Mouse (Mus musculus): ENCODE measurements around the gene Mbd4. TPM values are rescaled to one million over a fixed set of nuclear protein-coding genes. Genes with fewer than 3 reads are reported as not detected.

Mbd4 gene
- polyA plus RNA-seq, 1 experiment from 2014 or later = 20.9 TPM

- ATAC-seq (ENCODE audit: low FRiP score, low TSS enrichment) = peak; percentile 40; the same call in 1 of the 2 replicates
- no peaks in the 10 kb centered on the region; the same call in 1 of the 2 replicates for H3K9me3 ChIP-seq (ENCODE audit: control insufficient read depth, low read length)
- H3K9ac ChIP-seq (ENCODE audit: low read depth, low read length) = no peak overlapping the region
- no peaks in the 10 kb centered on the region for H3K27me3 ChIP-seq (ENCODE audit: control insufficient read depth, insufficient read depth, low read length)
- WGBS = 79% methylated on average over 8 of the region's 8 CpGs
- no peak overlapping the region for H3K27ac ChIP-seq (ENCODE audit: low read depth, low read length)
- no peak overlapping the region for H3K4me2 ChIP-seq (replicated peaks; ENCODE audit: low read depth, low read length)
- 0 out of 2 replicates have a peak, but pooled peaks cover 3% of the 10 kb centered on the region for H3K4me1 ChIP-seq (ENCODE audit: control insufficient read depth, insufficient read depth, low read length)
- no peak overlapping the region for H3K4me3 ChIP-seq (ENCODE audit: low read length)
- peaks cover 41% of the 10 kb centered on the region for H3K36me3 ChIP-seq (ENCODE audit: control insufficient read depth, insufficient read depth, low read length)
Observed at GRCm38 (mm10) chr6:115891497-115892061, 38.4 kb upstream of the Mbd4 start.

- Histone ChIP-seq H3K4me2 (replicated peaks; ENCODE audit: low read depth, low read length) (no peak overlapping the region), H3K9me3 (ENCODE audit: control insufficient read depth, low read length) (no peaks in the 10 kb centered on the region; the same call in 1 of the 2 replicates), H3K36me3 (ENCODE audit: control insufficient read depth, insufficient read depth, low read length) (peaks cover 41% of the 10 kb centered on the region), H3K9ac (ENCODE audit: low read depth, low read length) (no peak overlapping the region), H3K4me1 (ENCODE audit: control insufficient read depth, insufficient read depth, low read length) (0 out of 2 replicates have a peak, but pooled peaks cover 3% of the 10 kb centered on the region), H3K27me3 (ENCODE audit: control insufficient read depth, insufficient read depth, low read length) (no peaks in the 10 kb centered on the region), H3K27ac (ENCODE audit: low read depth, low read length) (no peak overlapping the region), H3K4me3 (ENCODE audit: low read length) (no peak overlapping the region)
- ATAC-seq (ENCODE audit: low FRiP score, low TSS enrichment) = no peak; the same call in 1 of the 2 replicates
- WGBS = 69% methylated on average over 6 of the region's 6 CpGs
Observed at GRCm38 (mm10) chr6:115891061-115891460, 37.9 kb upstream of the Mbd4 start.

- no peak overlapping the region for H3K4me3 ChIP-seq (ENCODE audit: low read length)
- no peaks in the 10 kb centered on the region; the same call in 1 of the 2 replicates for H3K9me3 ChIP-seq (ENCODE audit: control insufficient read depth, low read length)
- H3K4me1 ChIP-seq (ENCODE audit: control insufficient read depth, insufficient read depth, low read length) = 0 out of 2 replicates have a peak, but pooled peaks cover 3% of the 10 kb centered on the region
- H3K9ac ChIP-seq (ENCODE audit: low read depth, low read length) = no peak overlapping the region
- no peaks in the 10 kb centered on the region for H3K27me3 ChIP-seq (ENCODE audit: control insufficient read depth, insufficient read depth, low read length)
- H3K27ac ChIP-seq (ENCODE audit: low read depth, low read length) = no peak overlapping the region
- WGBS = 81% methylated on average over 8 of the region's 8 CpGs
- no peak for ATAC-seq (ENCODE audit: low FRiP score, low TSS enrichment)
- H3K36me3 ChIP-seq (ENCODE audit: control insufficient read depth, insufficient read depth, low read length) = peaks cover 41% of the 10 kb centered on the region
- H3K4me2 ChIP-seq (replicated peaks; ENCODE audit: low read depth, low read length) = no peak overlapping the region
Observed at GRCm38 (mm10) chr6:115890601-115891000, 37.4 kb upstream of the Mbd4 start.

- WGBS = 96% methylated on average over 3 of the region's 3 CpGs
- H3K9ac ChIP-seq (ENCODE audit: low read depth, low read length) = no peak overlapping the region
- ATAC-seq (ENCODE audit: low FRiP score, low TSS enrichment) = no peak
- 0 out of 2 replicates have a peak, but pooled peaks cover 3% of the 10 kb centered on the region for H3K4me1 ChIP-seq (ENCODE audit: control insufficient read depth, insufficient read depth, low read length)
- H3K27me3 ChIP-seq (ENCODE audit: control insufficient read depth, insufficient read depth, low read length) = no peaks in the 10 kb centered on the region
- peaks cover 39% of the 10 kb centered on the region for H3K36me3 ChIP-seq (ENCODE audit: control insufficient read depth, insufficient read depth, low read length)
- no peak overlapping the region for H3K4me2 ChIP-seq (replicated peaks; ENCODE audit: low read depth, low read length)
- H3K9me3 ChIP-seq (ENCODE audit: control insufficient read depth, low read length) = no peaks in the 10 kb centered on the region; the same call in 1 of the 2 replicates
- no peak overlapping the region for H3K27ac ChIP-seq (ENCODE audit: low read depth, low read length)
- H3K4me3 ChIP-seq (ENCODE audit: low read length) = no peak overlapping the region
Observed at GRCm38 (mm10) chr6:115888296-115888695, 35.1 kb upstream of the Mbd4 start.

GRCm38 (mm10) chr6:115886894-115887293 lies 33.7 kb upstream of the Mbd4 start:
- no peak overlapping the region for H3K4me2 ChIP-seq (replicated peaks; ENCODE audit: low read depth, low read length)
- H3K4me3 ChIP-seq (ENCODE audit: low read length) = no peak overlapping the region
- no peak overlapping the region; the same call in 1 of the 2 replicates for H3K9ac ChIP-seq (ENCODE audit: low read depth, low read length)
- no peaks in the 10 kb centered on the region; the same call in 1 of the 2 replicates for H3K9me3 ChIP-seq (ENCODE audit: control insufficient read depth, low read length)
- WGBS = 47% methylated on average over 4 of the region's 4 CpGs
- no peak overlapping the region for H3K27ac ChIP-seq (ENCODE audit: low read depth, low read length)
- 0 out of 2 replicates have a peak, but pooled peaks cover 2% of the 10 kb centered on the region for H3K4me1 ChIP-seq (ENCODE audit: control insufficient read depth, insufficient read depth, low read length)
- H3K36me3 ChIP-seq (ENCODE audit: control insufficient read depth, insufficient read depth, low read length) = peaks cover 39% of the 10 kb centered on the region
- no peaks in the 10 kb centered on the region for H3K27me3 ChIP-seq (ENCODE audit: control insufficient read depth, insufficient read depth, low read length)
- peak; percentile 33; the same call in 1 of the 2 replicates for ATAC-seq (ENCODE audit: low FRiP score, low TSS enrichment)

GRCm38 (mm10) chr6:115884018-115884417 lies 30.8 kb upstream of the Mbd4 start:
- H3K36me3 ChIP-seq (ENCODE audit: control insufficient read depth, insufficient read depth, low read length) = peaks cover 41% of the 10 kb centered on the region

GRCm38 (mm10) chr6:115880751-115881150 lies 27.6 kb upstream of the Mbd4 start:
- H3K27ac ChIP-seq (ENCODE audit: low read depth, low read length) = no peak overlapping the region
- no peak overlapping the region for H3K4me3 ChIP-seq (ENCODE audit: low read length)
- H3K4me1 ChIP-seq (ENCODE audit: control insufficient read depth, insufficient read depth, low read length) = no peaks in the 10 kb centered on the region
- H3K4me2 ChIP-seq (replicated peaks; ENCODE audit: low read depth, low read length) = no peak overlapping the region
- no peak overlapping the region for H3K9ac ChIP-seq (ENCODE audit: low read depth, low read length)
- 77% methylated on average over 8 of the region's 8 CpGs for WGBS
- no peaks in the 10 kb centered on the region for H3K27me3 ChIP-seq (ENCODE audit: control insufficient read depth, insufficient read depth, low read length)
- no peaks in the 10 kb centered on the region for H3K9me3 ChIP-seq (ENCODE audit: control insufficient read depth, low read length)
- H3K36me3 ChIP-seq (ENCODE audit: control insufficient read depth, insufficient read depth, low read length) = peaks cover 32% of the 10 kb centered on the region; the same call in 1 of the 2 replicates
- no peak for ATAC-seq (ENCODE audit: low FRiP score, low TSS enrichment)

More at GRCm38 (mm10) chr6:115884018-115884417, 30.8 kb upstream of the Mbd4 start:
- Histone ChIP-seq H3K27me3 (ENCODE audit: control insufficient read depth, insufficient read depth, low read length) (no peaks in the 10 kb centered on the region), H3K4me3 (ENCODE audit: low read length) (no peak overlapping the region), H3K4me2 (replicated peaks; ENCODE audit: low read depth, low read length) (no peak overlapping the region), H3K9me3 (ENCODE audit: control insufficient read depth, low read length) (no peaks in the 10 kb centered on the region; the same call in 1 of the 2 replicates), H3K27ac (ENCODE audit: low read depth, low read length) (no peak overlapping the region), H3K4me1 (ENCODE audit: control insufficient read depth, insufficient read depth, low read length) (no peaks in the 10 kb centered on the region), H3K9ac (ENCODE audit: low read depth, low read length) (no peak overlapping the region)
- peak; percentile 51; the same call in 1 of the 2 replicates for ATAC-seq (ENCODE audit: low FRiP score, low TSS enrichment)

GRCm38 (mm10) chr6:115879736-115880135 lies 26.6 kb upstream of the Mbd4 start:
- Histone ChIP-seq H3K9me3 (ENCODE audit: control insufficient read depth, low read length) (no peaks in the 10 kb centered on the region), H3K9ac (ENCODE audit: low read depth, low read length) (no peak overlapping the region), H3K4me2 (replicated peaks; ENCODE audit: low read depth, low read length) (no peak overlapping the region), H3K36me3 (ENCODE audit: control insufficient read depth, insufficient read depth, low read length) (peaks cover 31% of the 10 kb centered on the region; the same call in 1 of the 2 replicates), H3K27me3 (ENCODE audit: control insufficient read depth, insufficient read depth, low read length) (no peaks in the 10 kb centered on the region), H3K27ac (ENCODE audit: low read depth, low read length) (no peak overlapping the region), H3K4me1 (ENCODE audit: control insufficient read depth, insufficient read depth, low read length) (no peaks in the 10 kb centered on the region), H3K4me3 (ENCODE audit: low read length) (no peak overlapping the region)
- 51% methylated on average over 6 of the region's 6 CpGs for WGBS
- ATAC-seq (ENCODE audit: low FRiP score, low TSS enrichment) = no peak

GRCm38 (mm10) chr6:115878694-115879093 lies 25.5 kb upstream of the Mbd4 start:
- Histone ChIP-seq H3K4me3 (ENCODE audit: low read length) (no peak overlapping the region), H3K27ac (ENCODE audit: low read depth, low read length) (no peak overlapping the region), H3K9ac (ENCODE audit: low read depth, low read length) (no peak overlapping the region), H3K9me3 (ENCODE audit: control insufficient read depth, low read length) (no peaks in the 10 kb centered on the region), H3K36me3 (ENCODE audit: control insufficient read depth, insufficient read depth, low read length) (peaks cover 28% of the 10 kb centered on the region; the same call in 1 of the 2 replicates), H3K27me3 (ENCODE audit: control insufficient read depth, insufficient read depth, low read length) (no peaks in the 10 kb centered on the region), H3K4me1 (ENCODE audit: control insufficient read depth, insufficient read depth, low read length) (no peaks in the 10 kb centered on the region), H3K4me2 (replicated peaks; ENCODE audit: low read depth, low read length) (no peak overlapping the region)
- no peak for ATAC-seq (ENCODE audit: low FRiP score, low TSS enrichment)
- 79% methylated on average over 6 of the region's 6 CpGs for WGBS

All from kidney, embryonic 14.5 days (tissue).